Mouse (Mus musculus): Measurements from ENCODE around the gene Retsat. TPM values are rescaled to one million over a fixed set of nuclear protein-coding genes. Genes with fewer than 3 reads are reported as not detected.

Gene Retsat
- polyA plus RNA-seq, 1 experiment: 237 TPM

GRCm38 (mm10) chr6:72560801-72561200, 37.5 kb upstream of the Retsat start:
- peaks cover 9% of the 10 kb centered on the region; the same call in 1 of the 2 replicates for H3K4me1 ChIP-seq (ENCODE audit: control insufficient read depth, insufficient read depth, low read length)
- no peaks in the 10 kb centered on the region for H3K36me3 ChIP-seq (ENCODE audit: control insufficient read depth, insufficient read depth, low read length)
- no peak for DNase-seq
- H3K4me3 ChIP-seq (ENCODE audit: insufficient read depth, low read depth, low read length): no peak overlapping the region
- TF ChIP-seq CTCF (conservative IDR thresholded peaks at IDR 0.05; ENCODE audit: insufficient read depth, insufficient read length, low read depth, low read length) (no peak), POLR2A (IDR thresholded peaks at IDR 0.05; ENCODE audit: low read depth, low read length) (no peak)
- H3K27me3 ChIP-seq (replicated peaks; ENCODE audit: control insufficient read depth, insufficient read depth, low read length): no peaks in the 10 kb centered on the region
- 79% methylated on average over 8 of the region's 8 CpGs for WGBS
- H3K27ac ChIP-seq (ENCODE audit: insufficient read depth, low read depth, low read length): no peak overlapping the region

- Histone ChIP-seq H3K4me1 (ENCODE audit: control insufficient read depth, insufficient read depth, low read length) (peaks cover 9% of the 10 kb centered on the region; the same call in 1 of the 2 replicates), H3K4me3 (ENCODE audit: insufficient read depth, low read depth, low read length) (no peak overlapping the region), H3K27me3 (replicated peaks; ENCODE audit: control insufficient read depth, insufficient read depth, low read length) (no peaks in the 10 kb centered on the region), H3K36me3 (ENCODE audit: control insufficient read depth, insufficient read depth, low read length) (no peaks in the 10 kb centered on the region), H3K27ac (ENCODE audit: insufficient read depth, low read depth, low read length) (peak overlapping the region; percentile 47)
- TF ChIP-seq POLR2A (IDR thresholded peaks at IDR 0.05; ENCODE audit: low read depth, low read length): no peak
- TF ChIP-seq CTCF (conservative IDR thresholded peaks at IDR 0.05; ENCODE audit: insufficient read depth, insufficient read length, low read depth, low read length): no peak
- no peak for DNase-seq
- 57% methylated on average over 6 of the region's 6 CpGs for WGBS
Observed at GRCm38 (mm10) chr6:72562486-72562885, 35.8 kb upstream of the Retsat start.

GRCm38 (mm10) chr6:72562894-72563293, 35.4 kb upstream of the Retsat start:
- H3K27ac ChIP-seq (ENCODE audit: insufficient read depth, low read depth, low read length): peak overlapping the region; percentile 47; the same call in 1 of the 2 replicates
- TF ChIP-seq POLR2A (IDR thresholded peaks at IDR 0.05; ENCODE audit: low read depth, low read length) (no peak), CTCF (conservative IDR thresholded peaks at IDR 0.05; ENCODE audit: insufficient read depth, insufficient read length, low read depth, low read length) (no peak)
- H3K36me3 ChIP-seq (ENCODE audit: control insufficient read depth, insufficient read depth, low read length): no peaks in the 10 kb centered on the region
- peak; percentile 57 for DNase-seq
- H3K4me1 ChIP-seq (ENCODE audit: control insufficient read depth, insufficient read depth, low read length): peaks cover 9% of the 10 kb centered on the region; the same call in 1 of the 2 replicates
- no peaks in the 10 kb centered on the region for H3K27me3 ChIP-seq (replicated peaks; ENCODE audit: control insufficient read depth, insufficient read depth, low read length)
- no peak overlapping the region for H3K4me3 ChIP-seq (ENCODE audit: insufficient read depth, low read depth, low read length)
- WGBS: 48% methylated on average over 5 of the region's 5 CpGs

GRCm38 (mm10) chr6:72565506-72565905, 32.8 kb upstream of the Retsat start:
- H3K27me3 ChIP-seq (replicated peaks; ENCODE audit: control insufficient read depth, insufficient read depth, low read length): no peaks in the 10 kb centered on the region
- TF ChIP-seq POLR2A (IDR thresholded peaks at IDR 0.05; ENCODE audit: low read depth, low read length): no peak
- TF ChIP-seq CTCF (conservative IDR thresholded peaks at IDR 0.05; ENCODE audit: insufficient read depth, insufficient read length, low read depth, low read length): no peak
- WGBS: 61% methylated on average over 7 of the region's 7 CpGs
- H3K36me3 ChIP-seq (ENCODE audit: control insufficient read depth, insufficient read depth, low read length): no peaks in the 10 kb centered on the region
- peaks cover 9% of the 10 kb centered on the region; the same call in 1 of the 2 replicates for H3K4me1 ChIP-seq (ENCODE audit: control insufficient read depth, insufficient read depth, low read length)
- DNase-seq: no peak
- no peak overlapping the region for H3K4me3 ChIP-seq (ENCODE audit: insufficient read depth, low read depth, low read length)
- H3K27ac ChIP-seq (ENCODE audit: insufficient read depth, low read depth, low read length): no peak overlapping the region

- 5% methylated on average over 4 of the region's 4 CpGs for WGBS
- no peak overlapping the region for H3K27ac ChIP-seq (ENCODE audit: insufficient read depth, low read depth, low read length)
- peak; percentile 92 for DNase-seq
- H3K4me1 ChIP-seq (ENCODE audit: control insufficient read depth, insufficient read depth, low read length): peaks cover 9% of the 10 kb centered on the region; the same call in 1 of the 2 replicates
- TF ChIP-seq POLR2A (IDR thresholded peaks at IDR 0.05; ENCODE audit: low read depth, low read length) (no peak), CTCF (conservative IDR thresholded peaks at IDR 0.05; ENCODE audit: insufficient read depth, insufficient read length, low read depth, low read length) (peak; percentile 95)
- H3K36me3 ChIP-seq (ENCODE audit: control insufficient read depth, insufficient read depth, low read length): no peaks in the 10 kb centered on the region
- no peaks in the 10 kb centered on the region for H3K27me3 ChIP-seq (replicated peaks; ENCODE audit: control insufficient read depth, insufficient read depth, low read length)
- no peak overlapping the region for H3K4me3 ChIP-seq (ENCODE audit: insufficient read depth, low read depth, low read length)
Observed at GRCm38 (mm10) chr6:72566044-72566443, 32.2 kb upstream of the Retsat start.

GRCm38 (mm10) chr6:72567508-72567907, 30.8 kb upstream of the Retsat start:
- TF ChIP-seq CTCF (conservative IDR thresholded peaks at IDR 0.05; ENCODE audit: insufficient read depth, insufficient read length, low read depth, low read length): peak; percentile 49
- no peak for TF ChIP-seq POLR2A (IDR thresholded peaks at IDR 0.05; ENCODE audit: low read depth, low read length)
- Histone ChIP-seq H3K4me1 (ENCODE audit: control insufficient read depth, insufficient read depth, low read length) (peaks cover 7% of the 10 kb centered on the region; the same call in 1 of the 2 replicates), H3K27me3 (replicated peaks; ENCODE audit: control insufficient read depth, insufficient read depth, low read length) (no peaks in the 10 kb centered on the region), H3K4me3 (ENCODE audit: insufficient read depth, low read depth, low read length) (no peak overlapping the region), H3K36me3 (ENCODE audit: control insufficient read depth, insufficient read depth, low read length) (no peaks in the 10 kb centered on the region), H3K27ac (ENCODE audit: insufficient read depth, low read depth, low read length) (no peak overlapping the region)
- WGBS: 65% methylated on average over 5 of the region's 5 CpGs
- peak; percentile 87 for DNase-seq

GRCm38 (mm10) chr6:72568736-72569135, 29.5 kb upstream of the Retsat start:
- Histone ChIP-seq H3K4me1 (ENCODE audit: control insufficient read depth, insufficient read depth, low read length) (no peaks in the 10 kb centered on the region; the same call in 1 of the 2 replicates), H3K27me3 (replicated peaks; ENCODE audit: control insufficient read depth, insufficient read depth, low read length) (no peaks in the 10 kb centered on the region), H3K36me3 (ENCODE audit: control insufficient read depth, insufficient read depth, low read length) (no peaks in the 10 kb centered on the region), H3K4me3 (ENCODE audit: insufficient read depth, low read depth, low read length) (no peak overlapping the region), H3K27ac (ENCODE audit: insufficient read depth, low read depth, low read length) (no peak overlapping the region)
- no peak for TF ChIP-seq CTCF (conservative IDR thresholded peaks at IDR 0.05; ENCODE audit: insufficient read depth, insufficient read length, low read depth, low read length)
- no peak for TF ChIP-seq POLR2A (IDR thresholded peaks at IDR 0.05; ENCODE audit: low read depth, low read length)
- 85% methylated on average over 10 of the region's 10 CpGs for WGBS
- no peak for DNase-seq
